Mouse (Mus musculus) kidney, embryonic 14.5 days (tissue): ENCODE measurements around the gene Ltk. TPM values are rescaled to one million over a fixed set of nuclear protein-coding genes. Genes with fewer than 3 reads are reported as not detected.
A peak's percentile ranks its signal among the peaks of the same experiment; 100 is the strongest.

Source experiments
- ATAC-seq: fragments of 200-750 bp; cut with Nextera tagmentation; 2 replicates; pipeline ENCODE4 v1.8.0; 2017; ENCODE audit warnings: moderate number of reproducible peaks, mild to moderate bottlenecking, moderate TSS enrichment, moderate library complexity; ENCODE audit not compliant: low FRiP score, low TSS enrichment
- H3K27ac ChIP-seq: fragments of 300-500 bp; sonication (generic); 2 replicates; pipeline ENCODE4 v1.5.1; 2014; ENCODE audit warnings: low read depth, mild to moderate bottlenecking, low read length, moderate library complexity, mixed read lengths
- H3K27me3 ChIP-seq: fragments of 300-500 bp; sonication (generic); 2 replicates; pipeline ENCODE4 v1.6.1; 2014; ENCODE audit warnings: mild to moderate bottlenecking, low read length; ENCODE audit not compliant: control insufficient read depth, insufficient read depth
- H3K36me3 ChIP-seq: fragments of 300-500 bp; sonication (generic); 2 replicates; pipeline ENCODE4 v1.6.1; 2014; ENCODE audit warnings: low read length, mixed read lengths; ENCODE audit not compliant: control insufficient read depth, insufficient read depth
- H3K4me1 ChIP-seq: fragments of 300-500 bp; sonication (generic); 2 replicates; pipeline ENCODE4 v1.6.1; 2014; ENCODE audit warnings: low read length, mixed read lengths; ENCODE audit not compliant: control insufficient read depth, insufficient read depth
- H3K4me2 ChIP-seq: fragments of 300-500 bp; sonication (generic); replicated peaks from 2 replicates; pipeline ENCODE4 v1.6.1; 2014; ENCODE audit warnings: low read depth, mild to moderate bottlenecking, low read length
- H3K4me3 ChIP-seq: fragments of 300-500 bp; sonication (generic); 2 replicates; pipeline ENCODE4 v1.5.1; 2014; ENCODE audit warnings: mild to moderate bottlenecking, low read length
- H3K9ac ChIP-seq: fragments of 300-500 bp; sonication (generic); 2 replicates; pipeline ENCODE4 v1.6.1; 2014; ENCODE audit warnings: low read depth, mild to moderate bottlenecking, low read length, moderate library complexity
- H3K9me3 ChIP-seq: fragments of 300-500 bp; sonication (generic); 2 replicates; pipeline ENCODE4 v1.6.1; 2016; ENCODE audit warnings: low read length; ENCODE audit not compliant: control insufficient read depth
- WGBS: fragments of 180-500 bp; shearing (Covaris S2); extraction: QIAGEN DNeasy Blood & Tissue Kit; methylation state at CpG from one replicate; pipeline ENCODE4 v1.1.7; 2014; 5-methylcytosine and 5-hydroxymethylcytosine counted together
- polyA plus RNA-seq: library from polyadenylated mRNA; unstranded; fragments of >200 nt; fragmentation: Nextera tagmentation; extraction: Ambion mirVana; gene quantifications from 2 replicates; pipeline ENCODE4 v1.2.1, GENCODE M21; 2014

The Ltk gene
- polyA plus RNA-seq, 1 experiment from 2014 or later: 0.72 TPM

GRCm38 (mm10) chr2:119800876-119801846, 40.9 kb upstream of the Ltk start:
- H3K4me1 ChIP-seq: peaks cover 25% of the 10 kb centered on the region; the same call in 1 of the 2 replicates
- no peak for ATAC-seq
- peak overlapping the region; percentile 89; the same call in 1 of the 2 replicates for H3K9ac ChIP-seq
- no peak overlapping the region for H3K27ac ChIP-seq
- peak overlapping the region; percentile 87 for H3K4me2 ChIP-seq
- 58% methylated on average over 15 of the region's 15 CpGs for WGBS
- H3K9me3 ChIP-seq: no peaks in the 10 kb centered on the region
- peaks cover 12% of the 10 kb centered on the region for H3K27me3 ChIP-seq
- H3K4me3 ChIP-seq: peak overlapping the region; percentile 80; the same call in 1 of the 2 replicates
- no peaks in the 10 kb centered on the region; the same call in 1 of the 2 replicates for H3K36me3 ChIP-seq

GRCm38 (mm10) chr2:119799961-119800550, 39.8 kb upstream of the Ltk start:
- 0% methylated on average over 25 of the region's 27 CpGs for WGBS
- peak overlapping the region; percentile 89 for H3K9ac ChIP-seq
- ATAC-seq: no peak
- H3K4me1 ChIP-seq: peaks cover 25% of the 10 kb centered on the region; the same call in 1 of the 2 replicates
- no peaks in the 10 kb centered on the region for H3K9me3 ChIP-seq
- H3K36me3 ChIP-seq: no peaks in the 10 kb centered on the region
- H3K4me2 ChIP-seq: peak overlapping the region; percentile 87
- H3K4me3 ChIP-seq: peak overlapping the region; percentile 80
- peaks cover 12% of the 10 kb centered on the region for H3K27me3 ChIP-seq
- H3K27ac ChIP-seq: no peak overlapping the region

- no peaks in the 10 kb centered on the region for H3K36me3 ChIP-seq
- peak overlapping the region; percentile 80 for H3K4me3 ChIP-seq
- H3K4me1 ChIP-seq: peaks cover 25% of the 10 kb centered on the region; the same call in 1 of the 2 replicates
- peak overlapping the region; percentile 87 for H3K4me2 ChIP-seq
- ATAC-seq: peak; percentile 77
- no peaks in the 10 kb centered on the region for H3K9me3 ChIP-seq
- WGBS: under 1% methylated on average over 46 of the region's 89 CpGs
- peak overlapping the region; percentile 89 for H3K9ac ChIP-seq
- peaks cover 12% of the 10 kb centered on the region for H3K27me3 ChIP-seq
- H3K27ac ChIP-seq: no peak overlapping the region
Measured at GRCm38 (mm10) chr2:119799181-119799960, 39.1 kb upstream of the Ltk start.

GRCm38 (mm10) chr2:119798246-119798927, 38.2 kb upstream of the Ltk start:
- Histone ChIP-seq H3K9me3 (no peaks in the 10 kb centered on the region), H3K4me1 (peaks cover 19% of the 10 kb centered on the region; the same call in 1 of the 2 replicates), H3K9ac (no peak overlapping the region), H3K27me3 (peaks cover 12% of the 10 kb centered on the region), H3K4me2 (no peak overlapping the region), H3K36me3 (no peaks in the 10 kb centered on the region), H3K4me3 (no peak overlapping the region), H3K27ac (no peak overlapping the region)
- WGBS: 17% methylated on average over 13 of the region's 13 CpGs
- ATAC-seq: no peak

- Histone ChIP-seq H3K4me1 (peaks cover 10% of the 10 kb centered on the region; the same call in 1 of the 2 replicates), H3K27me3 (peaks cover 12% of the 10 kb centered on the region), H3K36me3 (no peaks in the 10 kb centered on the region), H3K9ac (no peak within 1 kb of the TSS), H3K27ac (no peak within 1 kb of the TSS), H3K4me2 (no peak within 1 kb of the TSS), H3K4me3 (no peak within 1 kb of the TSS), H3K9me3 (no peaks in the 10 kb centered on the region)
- ATAC-seq: no peak
- WGBS: 67% methylated on average over 5 of the region's 5 CpGs
Measured at GRCm38 (mm10) chr2:119797279-119797783, 37.1 kb upstream of the Ltk start, which contains the start of gene Tyro3. TSS of gene Tyro3 (plus strand) at chr2:119797733.

GRCm38 (mm10) chr2:119789996-119790395, 29.8 kb upstream of the Ltk start:
- Histone ChIP-seq H3K4me3 (no peak overlapping the region), H3K36me3 (no peaks in the 10 kb centered on the region), H3K27me3 (no peaks in the 10 kb centered on the region), H3K9ac (no peak overlapping the region), H3K9me3 (no peaks in the 10 kb centered on the region), H3K27ac (no peak overlapping the region), H3K4me1 (peaks cover 11% of the 10 kb centered on the region; the same call in 1 of the 2 replicates), H3K4me2 (no peak overlapping the region)
- no peak for ATAC-seq
- WGBS: 88% methylated on average over 2 of the region's 2 CpGs

- H3K4me1 ChIP-seq: peaks cover 11% of the 10 kb centered on the region; the same call in 1 of the 2 replicates
- H3K27ac ChIP-seq: peak within 1 kb of the TSS; percentile 80
- H3K9ac ChIP-seq: peak within 1 kb of the TSS; percentile 75
- peak; percentile 95 for ATAC-seq
- no peaks in the 10 kb centered on the region for H3K27me3 ChIP-seq
- H3K9me3 ChIP-seq: no peaks in the 10 kb centered on the region
- H3K36me3 ChIP-seq: peaks cover 8% of the 10 kb centered on the region; the same call in 1 of the 2 replicates
- peak within 1 kb of the TSS; percentile 73 for H3K4me3 ChIP-seq
- under 1% methylated on average over 44 of the region's 44 CpGs for WGBS
- H3K4me2 ChIP-seq: peak within 1 kb of the TSS; percentile 84
Measured at GRCm38 (mm10) chr2:119787206-119787883, 27.1 kb upstream of the Ltk start, which contains the start of gene Rpap1. TSS of gene Rpap1 (minus strand) at chr2:119787537.
